Mouse (Mus musculus) MEL (cell line): ENCODE results near the gene Scnm1. TPM values are rescaled to one million over a fixed set of nuclear protein-coding genes. Genes with fewer than 3 reads are reported as not detected.

ENCODE experiments used
- DNase-seq: peaks from one replicate; pipeline ENCODE4 v3.0.0; 2011; ENCODE audit warnings: low read depth, low spot score
- H3K27ac ChIP-seq: 2 replicates; pipeline ENCODE4 v1.5.1; 2012; ENCODE audit warnings: low read depth, mild to moderate bottlenecking, control low read depth, low read length, moderate library complexity; ENCODE audit not compliant: control insufficient read depth
- H3K27me3 ChIP-seq, 2 experiments: fragments of 150-350 bp in 1 of 2; sonication (generic) in 1 of 2; 2 replicates each; pipeline ENCODE4 v1.6.1; 2012; ENCODE audit warnings: low read length in 2 of 2, mild to moderate bottlenecking in 2 of 2, improper control_type of control experiment in 1 of 2, moderate library complexity in 1 of 2; ENCODE audit not compliant: insufficient read depth in 2 of 2, control insufficient read depth in 1 of 2
- H3K36me3 ChIP-seq, 2 experiments: 2 replicates each; pipeline ENCODE4 v1.6.1; 2012 to 2014; ENCODE audit warnings: low read length in 2 of 2, improper control_type of control experiment in 1 of 2, inconsistent platforms in 1 of 2, mild to moderate bottlenecking in 1 of 2; ENCODE audit not compliant: insufficient read depth in 2 of 2, control insufficient read depth in 1 of 2
- H3K4me1 ChIP-seq, 2 experiments: fragments of 150-350 bp in 1 of 2; sonication (generic) in 1 of 2; 2 replicates each; pipeline ENCODE4 v1.6.1; 2012; ENCODE audit warnings: low read length in 2 of 2, improper control_type of control experiment in 1 of 2, mild to moderate bottlenecking in 1 of 2; ENCODE audit not compliant: insufficient read depth in 2 of 2, control insufficient read depth in 1 of 2
- H3K4me3 ChIP-seq, 2 experiments: fragments of 150-350 bp in 1 of 2; sonication (generic) in 1 of 2; 2 replicates each; pipeline ENCODE4 v1.5.1; 2012; ENCODE audit warnings: low read depth in 2 of 2, low read length in 2 of 2, mild to moderate bottlenecking in 2 of 2, moderate library complexity in 2 of 2, control low read depth in 1 of 2, improper control_type of control experiment in 1 of 2; ENCODE audit not compliant: control insufficient read depth in 1 of 2, insufficient read depth in 1 of 2
- H3K79me2 ChIP-seq: 2 replicates; pipeline ENCODE4 v1.6.1; 2012; ENCODE audit warnings: mild to moderate bottlenecking, low read length, moderate library complexity; ENCODE audit not compliant: control insufficient read depth, poor library complexity, insufficient read depth
- H3K9ac ChIP-seq: 2 replicates; pipeline ENCODE4 v1.6.1; 2012; ENCODE audit warnings: low read depth, mild to moderate bottlenecking, control low read depth, low read length, moderate library complexity; ENCODE audit not compliant: control insufficient read depth, poor library complexity, severe bottlenecking
- H3K9me3 ChIP-seq: fragments of 150-350 bp; sonication (generic); replicated peaks from 2 replicates; pipeline ENCODE4 v1.6.1; 2012; ENCODE audit warnings: mild to moderate bottlenecking, low read length, improper control_type of control experiment, moderate library complexity; ENCODE audit not compliant: insufficient read depth
- BHLHE40 ChIP-seq: IDR thresholded peaks from 2 replicates; pipeline ENCODE4 v1.6.1; 2012; ENCODE audit warnings: low read depth, mild to moderate bottlenecking, inconsistent platforms, low read length, improper control_type of control experiment, borderline replicate concordance
- CHD1 ChIP-seq: IDR thresholded peaks from 2 replicates; pipeline ENCODE4 v1.6.1; 2012; ENCODE audit warnings: low read depth, mild to moderate bottlenecking, inconsistent platforms, low read length, improper control_type of control experiment
- CHD2 ChIP-seq: IDR thresholded peaks from 2 replicates; pipeline ENCODE4 v1.6.1; 2011; ENCODE audit warnings: low read length, improper control_type of control experiment
- E2F4 ChIP-seq: IDR thresholded peaks from 2 replicates; pipeline ENCODE4 v1.6.1; 2011; ENCODE audit warnings: low read depth, low read length, improper control_type of control experiment, borderline replicate concordance
- EP300 ChIP-seq, 2 experiments: IDR thresholded peaks; 2 replicates each; pipeline ENCODE4 v1.6.1; 2011; ENCODE audit warnings: improper control_type of control experiment in 2 of 2, low read length in 2 of 2, low read depth in 1 of 2, mild to moderate bottlenecking in 1 of 2
- GABPA ChIP-seq: IDR thresholded peaks from 2 replicates; pipeline ENCODE4 v1.6.1; 2012; ENCODE audit warnings: low read depth, mild to moderate bottlenecking, inconsistent platforms, low read length, improper control_type of control experiment, moderate library complexity
- GATA1 ChIP-seq: IDR thresholded peaks from 2 replicates; pipeline ENCODE4 v1.6.1; 2011; ENCODE audit warnings: low read depth, low read length, improper control_type of control experiment
- HCFC1 ChIP-seq: IDR thresholded peaks from 2 replicates; pipeline ENCODE4 v1.6.1; 2012; ENCODE audit warnings: low read depth, mild to moderate bottlenecking, inconsistent platforms, low read length, improper control_type of control experiment, moderate library complexity
- JUND ChIP-seq: IDR thresholded peaks from 2 replicates; pipeline ENCODE4 v1.6.1; 2011; ENCODE audit warnings: low read depth, mild to moderate bottlenecking, improper control_type of control experiment, low read length
- KAT2A ChIP-seq: conservative IDR thresholded peaks from 2 replicates; pipeline ENCODE4 v1.6.1; 2012; ENCODE audit warnings: low read depth, low read length, improper control_type of control experiment, inconsistent platforms
- MAX ChIP-seq: IDR thresholded peaks from 2 replicates; pipeline ENCODE4 v1.6.1; 2011; ENCODE audit warnings: low read length, improper control_type of control experiment
- MYB ChIP-seq: IDR thresholded peaks from 2 replicates; pipeline ENCODE4 v1.6.1; 2011; ENCODE audit warnings: mild to moderate bottlenecking, low read depth, low read length, improper control_type of control experiment
- NELFE ChIP-seq: IDR thresholded peaks from 2 replicates; pipeline ENCODE4 v1.6.1; 2011; ENCODE audit warnings: low read depth, low read length, improper control_type of control experiment
- NRF1 ChIP-seq: IDR thresholded peaks from 2 replicates; pipeline ENCODE4 v1.6.1; 2014; ENCODE audit warnings: low read depth, mild to moderate bottlenecking, inconsistent platforms, low read length, improper control_type of control experiment, moderate library complexity; ENCODE audit not compliant: poor library complexity, insufficient read depth, severe bottlenecking
- POLR2A ChIP-seq, 2 experiments: IDR thresholded peaks; 2 replicates each; pipeline ENCODE4 v1.6.1; 2011 to 2012; ENCODE audit warnings: low read length in 2 of 2, mild to moderate bottlenecking in 2 of 2, control low read depth in 1 of 2, improper control_type of control experiment in 1 of 2, low read depth in 1 of 2, moderate library complexity in 1 of 2; ENCODE audit not compliant: control insufficient read depth in 1 of 2, insufficient read depth in 1 of 2, poor library complexity in 1 of 2
- POLR2AphosphoS2 ChIP-seq: IDR thresholded peaks from 2 replicates; pipeline ENCODE4 v1.6.1; 2011; ENCODE audit warnings: low read length, improper control_type of control experiment
- POLR2AphosphoS5 ChIP-seq: IDR thresholded peaks from 2 replicates; pipeline ENCODE4 v1.6.1; 2012; ENCODE audit warnings: low read depth, borderline replicate concordance, mild to moderate bottlenecking, inconsistent platforms, low read length, moderate library complexity, mixed read lengths
- SIN3A ChIP-seq: IDR thresholded peaks from 2 replicates; pipeline ENCODE4 v1.6.1; 2012; ENCODE audit warnings: low read length, improper control_type of control experiment, inconsistent platforms
- TCF12 ChIP-seq: IDR thresholded peaks from 2 replicates; pipeline ENCODE4 v1.6.1; 2014; ENCODE audit warnings: low read depth, mild to moderate bottlenecking, inconsistent platforms, low read length, improper control_type of control experiment, moderate library complexity
- UBTF ChIP-seq: IDR thresholded peaks from 2 replicates; pipeline ENCODE4 v1.6.1; 2012; ENCODE audit warnings: low read depth, mild to moderate bottlenecking, inconsistent platforms, low read length, improper control_type of control experiment, moderate library complexity, borderline replicate concordance; ENCODE audit not compliant: insufficient read depth
- USF2 ChIP-seq, 2 experiments: IDR thresholded peaks; 2 replicates each; pipeline ENCODE4 v1.6.1; 2011 to 2012; ENCODE audit warnings: improper control_type of control experiment in 2 of 2, low read length in 2 of 2, borderline replicate concordance in 1 of 2, inconsistent platforms in 1 of 2, low read depth in 1 of 2, mild to moderate bottlenecking in 1 of 2; ENCODE audit not compliant: insufficient read depth in 1 of 2
- ZKSCAN1 ChIP-seq: IDR thresholded peaks from 2 replicates; pipeline ENCODE4 v1.6.1; 2012; ENCODE audit warnings: low read depth, mild to moderate bottlenecking, inconsistent platforms, low read length, improper control_type of control experiment, moderate library complexity
- ZNF384 ChIP-seq: IDR thresholded peaks from 2 replicates; pipeline ENCODE4 v1.6.1; 2012; ENCODE audit warnings: low read depth, mild to moderate bottlenecking, inconsistent platforms, low read length, improper control_type of control experiment
- polyA plus RNA-seq, 2 experiments: library from polyadenylated mRNA; stranded (reverse) in 1 of 2; unstranded in 1 of 2; fragments of >175 nt in 1 of 2; fragments of >200 nt in 1 of 2; gene quantifications; 2 replicates each; pipeline versions ENCODE4 v1.2.1 to v1.2.4; 2012; ENCODE audit warnings: low replicate concordance in 2 of 2, low read depth in 1 of 2; ENCODE audit not compliant: insufficient read length in 2 of 2, insufficient read depth in 1 of 2, missing spikeins in 1 of 2
- total RNA-seq: library from RNA; depleted of rRNA; stranded (reverse); fragments of 300-350 nt; gene quantifications from 2 replicates; pipeline ENCODE4 v1.2.3, GENCODE M21; 2012

Gene Scnm1
- total and polyA plus RNA-seq, 3 experiments: 93.1 to 104 TPM; not detected in 1

- Histone ChIP-seq H3K79me2 (peaks cover 4% of the 10 kb centered on the region), H3K27ac (no peak overlapping the region), H3K4me3 (no peak overlapping the region), H3K9me3 (no peaks in the 10 kb centered on the region), H3K27me3 (no peaks in the 10 kb centered on the region), H3K4me1 (no peaks in the 10 kb centered on the region), H3K9ac (no peak overlapping the region), H3K36me3 (peaks cover 0 to 36% of the 10 kb centered on the region in 2 experiments; a peak in 3 of 4 replicates)
- TF ChIP-seq ZNF384: no peak
- TF ChIP-seq SIN3A: no peak
- TF ChIP-seq USF2 (IDR thresholded peaks at IDR 0.05; ENCODE audit: borderline replicate concordance in 1 of 2, insufficient read depth in 1 of 2, low read depth in 1 of 2, low read length in 2 of 2): no peak
- no peak for TF ChIP-seq NELFE
- no peak for TF ChIP-seq POLR2AphosphoS5
- no peak for TF ChIP-seq HCFC1
- no peak for TF ChIP-seq KAT2A
- TF ChIP-seq GATA1: no peak
- DNase-seq: no peak
These were observed 16.1 kb downstream of the Scnm1 start for GRCm38 (mm10) chr3:95117751-95118150.

GRCm38 (mm10) chr3:95112760-95113159 lies 21.1 kb downstream of the Scnm1 start:
- no peaks in the 10 kb centered on the region for H3K27me3 ChIP-seq
- peaks cover 12 to 13% of the 10 kb centered on the region in 2 experiments for H3K36me3 ChIP-seq
- no peak overlapping the region for H3K9ac ChIP-seq
- H3K79me2 ChIP-seq: peaks cover 16% of the 10 kb centered on the region
- TF ChIP-seq BHLHE40 (no peak), NRF1 (no peak), MAX (no peak), E2F4 (no peak), GATA1 (no peak), USF2 (IDR thresholded peaks at IDR 0.05; ENCODE audit: borderline replicate concordance in 1 of 2, insufficient read depth in 1 of 2, low read depth in 1 of 2, low read length in 2 of 2) (no peak), UBTF (no peak), SIN3A (no peak), NELFE (no peak), POLR2A (IDR thresholded peaks at IDR 0.05; ENCODE audit: control insufficient read depth in 1 of 2, insufficient read depth in 1 of 2, low read depth in 1 of 2, low read length in 2 of 2, poor library complexity in 1 of 2) (no peak), CHD2 (no peak), TCF12 (no peak), POLR2AphosphoS2 (no peak), GABPA (no peak), CHD1 (no peak), EP300 (IDR thresholded peaks at IDR 0.05; ENCODE audit: low read depth in 1 of 2, low read length in 2 of 2) (no peak), MYB (no peak), ZKSCAN1 (no peak), JUND (no peak)
- H3K4me1 ChIP-seq: peaks cover 6 to 15% of the 10 kb centered on the region in 2 experiments
- no peak overlapping the region for H3K4me3 ChIP-seq
- no peaks in the 10 kb centered on the region for H3K9me3 ChIP-seq
- no peak for DNase-seq
- H3K27ac ChIP-seq: no peak overlapping the region
